26 mouse cellular contexts compared by ENCODE assay signal in genomic region chr1:132328565-132328964, GRCm38 (mm10). TPM values are rescaled to one million over a fixed set of nuclear protein-coding genes. Genes with fewer than 3 reads are reported as not detected.
DNase-seq lines count a peak whose midpoint lies in the region; ATAC-seq lines count a peak whose summit lies in the region.
"Had no signal": no experiment of that assay in that cellular context is flagged by ENCODE, and none has a peak within 500 bp of the region (broad histone marks: within the 10 kb centered on the region; RNA-seq: fewer than 3 reads in every experiment).

No protein-coding gene starts in this region.

- peaks cover 96% of the 10 kb centered on the region for H3K4me1 ChIP-seq in forebrain, embryonic 12.5 days
- peaks cover 72% of the 10 kb centered on the region for H3K4me1 ChIP-seq in forebrain, embryonic 13.5 days
- peaks cover 9% of the 10 kb centered on the region for H3K4me1 ChIP-seq in kidney, embryonic 14.5 days (ENCODE audit: control insufficient read depth, insufficient read depth, low read length)
- H3K4me1 ChIP-seq in midbrain, embryonic 13.5 days (replicated peaks): peaks cover 96% of the 10 kb centered on the region
- H3K4me1 ChIP-seq in midbrain, embryonic 15.5 days: peaks cover 59% of the 10 kb centered on the region

- no peak for ATAC-seq in forebrain, embryonic 12.5 days (ENCODE audit: low FRiP score)
- ATAC-seq in forebrain, embryonic 13.5 days: no peak
- no peak for ATAC-seq in kidney, embryonic 14.5 days (ENCODE audit: low FRiP score, low TSS enrichment)
- ATAC-seq in midbrain, embryonic 13.5 days: no peak
- ATAC-seq in midbrain, embryonic 15.5 days (replicated peaks): no peak
- ATAC-seq: forebrain, postnatal 0 days had no signal

- H3K36me3 ChIP-seq in forebrain, embryonic 12.5 days (replicated peaks): peaks cover 81% of the 10 kb centered on the region
- H3K36me3 ChIP-seq in forebrain, embryonic 13.5 days (ENCODE audit: poor library complexity, severe bottlenecking): peaks cover 71% of the 10 kb centered on the region
- no peaks in the 10 kb centered on the region for H3K36me3 ChIP-seq in kidney, embryonic 14.5 days (ENCODE audit: control insufficient read depth, insufficient read depth, low read length)
- H3K36me3 ChIP-seq in midbrain, embryonic 13.5 days: peaks cover 67% of the 10 kb centered on the region
- 0 out of 2 replicates have a peak, but pooled peaks cover 3% of the 10 kb centered on the region for H3K36me3 ChIP-seq in midbrain, embryonic 15.5 days (replicated peaks)
- H3K36me3 ChIP-seq: limb, embryonic 12.5 days had no signal

- H3K9ac ChIP-seq in forebrain, embryonic 12.5 days: no peak overlapping the region
- no peak overlapping the region for H3K9ac ChIP-seq in forebrain, embryonic 13.5 days
- H3K9ac ChIP-seq in kidney, embryonic 14.5 days (ENCODE audit: low read depth, low read length): no peak overlapping the region
- H3K9ac ChIP-seq in midbrain, embryonic 13.5 days (replicated peaks): no peak overlapping the region
- no peak overlapping the region for H3K9ac ChIP-seq in midbrain, embryonic 15.5 days
- H3K9ac ChIP-seq: forebrain, postnatal 0 days; heart, embryonic 13.5 days; hindbrain, embryonic 12.5 days; limb, embryonic 12.5 days; liver, embryonic 14.5 days; lung, embryonic 15.5 days; neural tube, embryonic 13.5 days had no signal

- H3K4me2 ChIP-seq in forebrain, embryonic 12.5 days: no peak overlapping the region
- no peak overlapping the region for H3K4me2 ChIP-seq in forebrain, embryonic 13.5 days
- H3K4me2 ChIP-seq in kidney, embryonic 14.5 days (replicated peaks; ENCODE audit: low read depth, low read length): no peak overlapping the region
- no peak overlapping the region for H3K4me2 ChIP-seq in midbrain, embryonic 13.5 days (replicated peaks)
- H3K4me2 ChIP-seq in midbrain, embryonic 15.5 days: no peak overlapping the region
- H3K4me2 ChIP-seq: heart, embryonic 13.5 days; hindbrain, embryonic 12.5 days; limb, embryonic 12.5 days; lung, embryonic 15.5 days; neural tube, embryonic 13.5 days had no signal

- H3K4me3 ChIP-seq in forebrain, embryonic 12.5 days (replicated peaks): no peak overlapping the region
- no peak overlapping the region for H3K4me3 ChIP-seq in forebrain, embryonic 13.5 days
- H3K4me3 ChIP-seq in kidney, embryonic 14.5 days (ENCODE audit: low read length): no peak overlapping the region
- no peak overlapping the region for H3K4me3 ChIP-seq in midbrain, embryonic 13.5 days (replicated peaks)
- no peak overlapping the region for H3K4me3 ChIP-seq in midbrain, embryonic 15.5 days
- H3K4me3 ChIP-seq: embryonic facial prominence, embryonic 10.5 days; heart, embryonic 13.5 days; hindbrain, embryonic 12.5 days; layer of hippocampus, adult 2 months; limb, embryonic 12.5 days; lung, embryonic 15.5 days; myocyte; neural tube, embryonic 13.5 days had no signal

- H3K27ac ChIP-seq in forebrain, embryonic 12.5 days: peak overlapping the region; percentile 25; the same call in 1 of the 2 replicates
- no peak overlapping the region for H3K27ac ChIP-seq in forebrain, embryonic 13.5 days
- no peak overlapping the region for H3K27ac ChIP-seq in kidney, embryonic 14.5 days (ENCODE audit: low read depth, low read length)
- H3K27ac ChIP-seq in midbrain, embryonic 13.5 days: 0 out of 2 replicates have a peak overlapping the region, but pooled peaks have one; percentile 47
- H3K27ac ChIP-seq in midbrain, embryonic 15.5 days: no peak overlapping the region
- H3K27ac ChIP-seq: embryonic facial prominence, embryonic 10.5 days; heart, embryonic 13.5 days; hindbrain, embryonic 12.5 days; layer of hippocampus, adult 2 months; limb, embryonic 12.5 days; liver, embryonic 14.5 days; lung, embryonic 15.5 days; neural tube, embryonic 13.5 days had no signal

- H3K27me3 ChIP-seq in forebrain, embryonic 12.5 days: no peaks in the 10 kb centered on the region
- H3K27me3 ChIP-seq in forebrain, embryonic 13.5 days: no peaks in the 10 kb centered on the region
- H3K27me3 ChIP-seq in kidney, embryonic 14.5 days (ENCODE audit: control insufficient read depth, insufficient read depth, low read length): no peaks in the 10 kb centered on the region
- no peaks in the 10 kb centered on the region for H3K27me3 ChIP-seq in midbrain, embryonic 13.5 days
- H3K27me3 ChIP-seq in midbrain, embryonic 15.5 days (replicated peaks): no peaks in the 10 kb centered on the region
- H3K27me3 ChIP-seq: heart, embryonic 13.5 days; hindbrain, embryonic 12.5 days; lung, embryonic 15.5 days; neural tube, embryonic 13.5 days had no signal

- 91% methylated on average over 3 of the region's 3 CpGs for WGBS in forebrain, embryonic 12.5 days
- 88% methylated on average over 3 of the region's 3 CpGs for WGBS in forebrain, embryonic 13.5 days
- WGBS in kidney, embryonic 14.5 days: 37% methylated on average over 3 of the region's 3 CpGs
- WGBS in midbrain, embryonic 13.5 days: 88% methylated on average over 3 of the region's 3 CpGs
- WGBS in midbrain, embryonic 15.5 days: 87% methylated on average over 3 of the region's 3 CpGs

- peak; percentile 88 for DNase-seq in kidney, adult 9 months
- DNase-seq in lung, postnatal 36 days: no peak
- no peak for DNase-seq in cerebellum, postnatal 14 days
- DNase-seq: adrenal gland, postnatal 36 days; cerebellum, adult 9-11 months; forebrain, postnatal 0 days; gastrocnemius, postnatal 14 days; heart, adult 18-20 months; heart, postnatal 14 days; lung, postnatal 4 days; retina, postnatal 1 day; right cerebral cortex, postnatal 25 days had no signal

- no peaks in the 10 kb centered on the region for H3K9me3 ChIP-seq in forebrain, embryonic 12.5 days
- H3K9me3 ChIP-seq in forebrain, embryonic 13.5 days (replicated peaks): no peaks in the 10 kb centered on the region
- H3K9me3 ChIP-seq in kidney, embryonic 14.5 days (ENCODE audit: control insufficient read depth, low read length): no peaks in the 10 kb centered on the region
- no peaks in the 10 kb centered on the region for H3K9me3 ChIP-seq in midbrain, embryonic 13.5 days
- no peaks in the 10 kb centered on the region for H3K9me3 ChIP-seq in midbrain, embryonic 15.5 days
- H3K9me3 ChIP-seq: embryonic facial prominence, embryonic 10.5 days; heart, embryonic 13.5 days; hindbrain, embryonic 12.5 days; limb, embryonic 12.5 days; lung, embryonic 15.5 days; neural tube, embryonic 13.5 days had no signal

RNA-seq across cellular contexts. Expression of gene Nuak2, which starts 12.6 kb away (rescaled TPM):
- 49.9 and 54.0 TPM in 2 replicates for polyA plus RNA-seq in forebrain, embryonic 12.5 days (2016; fragmentation: Nextera tagmentation; extraction: Ambion mirVana)
- polyA plus RNA-seq in forebrain, embryonic 13.5 days (2015; fragmentation: Nextera tagmentation; extraction: Ambion mirVana): 28.8 and 36.5 TPM in 2 replicates
- polyA plus RNA-seq in kidney, embryonic 14.5 days (2014; fragmentation: Nextera tagmentation; extraction: Ambion mirVana): 1.4 and 2.3 TPM in 2 replicates
- polyA plus RNA-seq in midbrain, embryonic 13.5 days (2015; fragmentation: Nextera tagmentation; extraction: Ambion mirVana): 53.5 and 56.3 TPM in 2 replicates
- 26.1 and 27.9 TPM in 2 replicates for polyA plus RNA-seq in midbrain, embryonic 15.5 days (2015; fragmentation: Nextera tagmentation; extraction: Ambion mirVana)

RNA-seq across cellular contexts. Expression of gene Klhdc8a, which starts 30.1 kb away (rescaled TPM):
- polyA plus RNA-seq in forebrain, embryonic 12.5 days (2016; fragmentation: Nextera tagmentation; extraction: Ambion mirVana): 1.7 TPM in 2 replicates
- polyA plus RNA-seq in forebrain, embryonic 13.5 days (2015; fragmentation: Nextera tagmentation; extraction: Ambion mirVana): 1.2 and 1.6 TPM in 2 replicates
- polyA plus RNA-seq in kidney, embryonic 14.5 days (2014; fragmentation: Nextera tagmentation; extraction: Ambion mirVana): 1.3 and 1.4 TPM in 2 replicates
- 6.3 and 6.7 TPM in 2 replicates for polyA plus RNA-seq in midbrain, embryonic 13.5 days (2015; fragmentation: Nextera tagmentation; extraction: Ambion mirVana)
- 10.7 and 11.5 TPM in 2 replicates for polyA plus RNA-seq in midbrain, embryonic 15.5 days (2015; fragmentation: Nextera tagmentation; extraction: Ambion mirVana)

Comparison
In these comparisons a context has a peak if more than half of its experiments do, and no peak if none do; other contexts are left out.
1. H3K27ac ChIP-seq: peak in forebrain, embryonic 12.5 days (single experiment) and midbrain, embryonic 13.5 days (single experiment); none in forebrain, embryonic 13.5 days (single experiment), kidney, embryonic 14.5 days (single experiment) and midbrain, embryonic 15.5 days (single experiment).